Mouse (Mus musculus) skeletal muscle tissue, adult 2 months (tissue): ENCODE measurements around the gene Cntnap2.
A peak's percentile ranks its signal among the peaks of the same experiment; 100 is the strongest.
"Not testable (repeated sequence)": the region's sequence is repeated elsewhere in the genome, so short reads cannot be mapped to it uniquely, and the experiment has no call there.

Experiments used
- DNase-seq: peaks from one replicate; pipeline ENCODE4 v3.0.0-alpha.2; 2012; ENCODE audit warnings: low read depth, low spot score

Cntnap2 gene

GRCm38 (mm10) chr6:47243863-47244606 is 2184.9 kb downstream of the Cntnap2 start:
- peak; percentile 24 for DNase-seq

GRCm38 (mm10) chr6:47244642-47245041 is 2185.5 kb downstream of the Cntnap2 start:
- no peak for DNase-seq

GRCm38 (mm10) chr6:47255270-47255669 is 2196.1 kb downstream of the Cntnap2 start:
- DNase-seq = no peak

- no peak for DNase-seq
These were observed 2197.2 kb downstream of the Cntnap2 start for GRCm38 (mm10) chr6:47256227-47256887.

- DNase-seq = no peak
These were observed 2197.9 kb downstream of the Cntnap2 start for GRCm38 (mm10) chr6:47256918-47257506.

- no peak for DNase-seq
These were observed 2200.5 kb downstream of the Cntnap2 start for GRCm38 (mm10) chr6:47259626-47260114.

- no peak for DNase-seq
These were observed 2208.1 kb downstream of the Cntnap2 start for GRCm38 (mm10) chr6:47267236-47267635.

- no peak for DNase-seq
These were observed 2210.3 kb downstream of the Cntnap2 start for GRCm38 (mm10) chr6:47269455-47269854.

GRCm38 (mm10) chr6:47271576-47271975 is 2212.4 kb downstream of the Cntnap2 start:
- no peak for DNase-seq

- no peak for DNase-seq
These were observed 2213.7 kb downstream of the Cntnap2 start for GRCm38 (mm10) chr6:47272606-47273575.

- no peak for DNase-seq
These were observed 2215.9 kb downstream of the Cntnap2 start for GRCm38 (mm10) chr6:47275065-47275464.

GRCm38 (mm10) chr6:47279183-47279582 is 2220.0 kb downstream of the Cntnap2 start:
- DNase-seq = no peak

GRCm38 (mm10) chr6:47281584-47281983 is 2222.4 kb downstream of the Cntnap2 start:
- DNase-seq = peak; percentile 28

GRCm38 (mm10) chr6:47284794-47285193 is 2225.6 kb downstream of the Cntnap2 start:
- DNase-seq = no peak

GRCm38 (mm10) chr6:47285742-47286141 is 2226.6 kb downstream of the Cntnap2 start:
- no peak for DNase-seq

- not testable (repeated sequence) for DNase-seq
These were observed 2227.2 kb downstream of the Cntnap2 start for GRCm38 (mm10) chr6:47286247-47286967.

- no peak for DNase-seq
These were observed 2228.6 kb downstream of the Cntnap2 start for GRCm38 (mm10) chr6:47287722-47288121.

GRCm38 (mm10) chr6:47291973-47292372 is 2232.8 kb downstream of the Cntnap2 start:
- no peak for DNase-seq

GRCm38 (mm10) chr6:47292437-47292836 is 2233.3 kb downstream of the Cntnap2 start:
- DNase-seq = no peak

GRCm38 (mm10) chr6:47294433-47294832 is 2235.3 kb downstream of the Cntnap2 start:
- no peak for DNase-seq
